Mouse (Mus musculus): ENCODE data around the gene Adam33. TPM values are rescaled to one million over a fixed set of nuclear protein-coding genes. Genes with fewer than 3 reads are reported as not detected.
A peak's percentile ranks its signal among the peaks of the same experiment; 100 is the strongest.

Gene Adam33
- total and polyA plus RNA-seq, 2 experiments from 2014 or later, result 0.85 to 3.1 TPM

- ATAC-seq (no peak), DNase-seq (no peak)
- Histone ChIP-seq H3K27me3 (ENCODE audit: insufficient read depth, low read length) (peaks cover 44% of the 10 kb centered on the region), H3K36me3 (ENCODE audit: insufficient read depth) (no peaks in the 10 kb centered on the region), H3K4me1 (ENCODE audit: insufficient read depth) (peaks cover 6% of the 10 kb centered on the region; the same call in 1 of the 2 replicates), H3K27ac (ENCODE audit: low read depth, low read length) (no peak overlapping the region), H3K4me2 (ENCODE audit: low read depth) (no peak overlapping the region), H3K9ac (no peak overlapping the region), H3K4me3 (ENCODE audit: low read depth, low read length) (no peak overlapping the region), H3K9me3 (ENCODE audit: low read length) (no peaks in the 10 kb centered on the region)
- TF ChIP-seq CTCF (IDR thresholded peaks at IDR 0.05; ENCODE audit: low read depth), result no peak
- WGBS, result 73% methylated on average over 6 of the region's 6 CpGs
These were observed 10.7 kb downstream of the Adam33 start for GRCm38 (mm10) chr2:131052862-131053418.

- Histone ChIP-seq H3K9me3 (ENCODE audit: low read length) (no peaks in the 10 kb centered on the region), H3K27ac (ENCODE audit: low read depth, low read length) (no peak overlapping the region), H3K4me2 (ENCODE audit: low read depth) (no peak overlapping the region), H3K36me3 (ENCODE audit: insufficient read depth) (no peaks in the 10 kb centered on the region), H3K4me3 (ENCODE audit: low read depth, low read length) (no peak overlapping the region), H3K9ac (no peak overlapping the region), H3K27me3 (ENCODE audit: insufficient read depth, low read length) (peaks cover 44% of the 10 kb centered on the region), H3K4me1 (ENCODE audit: insufficient read depth) (peaks cover 6% of the 10 kb centered on the region; the same call in 1 of the 2 replicates)
- DNase-seq (no peak), ATAC-seq (no peak)
- WGBS, result 70% methylated on average over 5 of the region's 5 CpGs
- TF ChIP-seq CTCF (IDR thresholded peaks at IDR 0.05; ENCODE audit: low read depth), result no peak
These were observed 11.6 kb downstream of the Adam33 start for GRCm38 (mm10) chr2:131052043-131052442.

GRCm38 (mm10) chr2:131046025-131046424 is 17.6 kb downstream of the Adam33 start:
- WGBS, result 80% methylated on average over 2 of the region's 2 CpGs
- Histone ChIP-seq H3K9me3 (ENCODE audit: low read length) (no peaks in the 10 kb centered on the region), H3K9ac (no peak overlapping the region), H3K27ac (ENCODE audit: low read depth, low read length) (no peak overlapping the region), H3K27me3 (ENCODE audit: insufficient read depth, low read length) (0 out of 2 replicates have a peak, but pooled peaks cover 3% of the 10 kb centered on the region), H3K4me1 (ENCODE audit: insufficient read depth) (peaks cover under 1% of the 10 kb centered on the region; the same call in 1 of the 2 replicates), H3K4me3 (ENCODE audit: low read depth, low read length) (no peak overlapping the region), H3K36me3 (ENCODE audit: insufficient read depth) (no peaks in the 10 kb centered on the region), H3K4me2 (ENCODE audit: low read depth) (no peak overlapping the region)
- DNase-seq (no peak), ATAC-seq (no peak)
- TF ChIP-seq CTCF (IDR thresholded peaks at IDR 0.05; ENCODE audit: low read depth), result no peak

GRCm38 (mm10) chr2:131044989-131045720 is 18.5 kb downstream of the Adam33 start:
- DNase-seq (no peak), ATAC-seq (no peak)
- Histone ChIP-seq H3K27me3 (ENCODE audit: insufficient read depth, low read length) (0 out of 2 replicates have a peak, but pooled peaks cover 3% of the 10 kb centered on the region), H3K4me1 (ENCODE audit: insufficient read depth) (peaks cover 7% of the 10 kb centered on the region; the same call in 1 of the 2 replicates), H3K9me3 (ENCODE audit: low read length) (no peaks in the 10 kb centered on the region), H3K4me2 (ENCODE audit: low read depth) (no peak overlapping the region), H3K36me3 (ENCODE audit: insufficient read depth) (no peaks in the 10 kb centered on the region), H3K27ac (ENCODE audit: low read depth, low read length) (no peak overlapping the region), H3K4me3 (ENCODE audit: low read depth, low read length) (no peak overlapping the region), H3K9ac (no peak overlapping the region)
- 76% methylated on average over 9 of the region's 9 CpGs for WGBS
- no peak for TF ChIP-seq CTCF (IDR thresholded peaks at IDR 0.05; ENCODE audit: low read depth)

- ATAC-seq (no peak), DNase-seq (no peak)
- no peak overlapping the region for H3K27ac ChIP-seq (ENCODE audit: low read depth, low read length)
- no peaks in the 10 kb centered on the region for H3K9me3 ChIP-seq (ENCODE audit: low read length)
- H3K4me1 ChIP-seq (ENCODE audit: insufficient read depth), result peaks cover 7% of the 10 kb centered on the region; the same call in 1 of the 2 replicates
- H3K4me2 ChIP-seq (ENCODE audit: low read depth), result no peak overlapping the region
- 13% methylated on average over 7 of the region's 7 CpGs for WGBS
- H3K4me3 ChIP-seq (ENCODE audit: low read depth, low read length), result no peak overlapping the region
- H3K9ac ChIP-seq, result no peak overlapping the region
- peak; percentile 21; the same call in 1 of the 2 replicates for TF ChIP-seq CTCF (IDR thresholded peaks at IDR 0.05; ENCODE audit: low read depth)
- H3K36me3 ChIP-seq (ENCODE audit: insufficient read depth), result no peaks in the 10 kb centered on the region
- H3K27me3 ChIP-seq (ENCODE audit: insufficient read depth, low read length), result 0 out of 2 replicates have a peak, but pooled peaks cover 3% of the 10 kb centered on the region
These were observed 19.2 kb downstream of the Adam33 start for GRCm38 (mm10) chr2:131044354-131044852.

- H3K4me1 ChIP-seq (ENCODE audit: insufficient read depth), result peaks cover 7% of the 10 kb centered on the region; the same call in 1 of the 2 replicates
- H3K4me2 ChIP-seq (ENCODE audit: low read depth), result peak within 1 kb of the TSS; percentile 86
- no peak for ATAC-seq
- H3K4me3 ChIP-seq (ENCODE audit: low read depth, low read length), result no peak within 1 kb of the TSS
- no peak for TF ChIP-seq CTCF (IDR thresholded peaks at IDR 0.05; ENCODE audit: low read depth)
- H3K9me3 ChIP-seq (ENCODE audit: low read length), result no peaks in the 10 kb centered on the region
- H3K9ac ChIP-seq, result peak within 1 kb of the TSS; percentile 83
- 67% methylated on average over 2 of the region's 2 CpGs for WGBS
- H3K36me3 ChIP-seq (ENCODE audit: insufficient read depth), result no peaks in the 10 kb centered on the region
- no peak for DNase-seq
- H3K27ac ChIP-seq (ENCODE audit: low read depth, low read length), result peak within 1 kb of the TSS; percentile 82; the same call in 1 of the 2 replicates
- 0 out of 2 replicates have a peak, but pooled peaks cover 3% of the 10 kb centered on the region for H3K27me3 ChIP-seq (ENCODE audit: insufficient read depth, low read length)
These were observed 20.6 kb downstream of the Adam33 start, which contains the start of gene Gfra4 for GRCm38 (mm10) chr2:131042988-131043387. Gene Gfra4 (minus strand): TSS chr2:131043088.

Data from forebrain, postnatal 0 days (tissue).